Mouse (Mus musculus) bone marrow macrophage, adult 2 months (primary cell): ENCODE results near the gene Rbm12.

Experiments used
- CTCF ChIP-seq: IDR thresholded peaks from 2 replicates; pipeline ENCODE4 v1.5.1; 2012; ENCODE audit warnings: low read depth, mild to moderate bottlenecking, low read length, moderate library complexity
- POLR2A ChIP-seq: IDR thresholded peaks from 2 replicates; pipeline ENCODE4 v1.6.1; 2012; ENCODE audit warnings: mild to moderate bottlenecking, low read depth, low read length, borderline replicate concordance

- no peak for TF ChIP-seq CTCF
- TF ChIP-seq POLR2A: no peak
These were observed 15.2 kb upstream of the Rbm12 start, which contains the start of gene Gm28036 for GRCm38 (mm10) chr2:156126992-156127391.
